Mouse (Mus musculus) liver, embryonic 14.5 days (tissue): ENCODE measurements around the gene Tubb3. TPM values are rescaled to one million over a fixed set of nuclear protein-coding genes. Genes with fewer than 3 reads are reported as not detected.
"Not testable (repeated sequence)": the region's sequence is repeated elsewhere in the genome, so short reads cannot be mapped to it uniquely, and the experiment has no call there.

Source experiments
- ATAC-seq: fragments of 200-750 bp; cut with Nextera tagmentation; 2 replicates; pipeline ENCODE4 v1.8.0; 2017; ENCODE audit warnings: moderate number of reproducible peaks, mild to moderate bottlenecking, moderate library complexity; ENCODE audit not compliant: insufficient read depth
- DNase-seq, 3 experiments: peaks; one replicate each; pipeline ENCODE4 v3.0.0-alpha.2; 2012 to 2013; ENCODE audit warnings: low read depth in 3 of 3, low spot score in 3 of 3
- H3K27ac ChIP-seq: fragments of 300-500 bp; sonication (generic); 2 replicates; pipeline ENCODE4 v1.5.1; 2014; ENCODE audit warnings: moderate library complexity, mild to moderate bottlenecking, control low read depth, inconsistent platforms
- H3K27me3 ChIP-seq: fragments of 300-500 bp; sonication (generic); 2 replicates; pipeline ENCODE4 v1.6.1; 2014; ENCODE audit warnings: mild to moderate bottlenecking, low read length, moderate library complexity; ENCODE audit not compliant: control insufficient read depth, insufficient read depth
- H3K36me3 ChIP-seq: fragments of 300-500 bp; sonication (generic); replicated peaks from 2 replicates; pipeline ENCODE4 v1.6.1; 2014; ENCODE audit warnings: low read depth; ENCODE audit not compliant: control insufficient read depth, insufficient read depth
- H3K4me1 ChIP-seq, 2 experiments: fragments of 200-500 bp in 1 of 2; fragments of 300-500 bp in 1 of 2; sonication (generic) in 1 of 2; replicated peaks; 2 replicates each; pipeline ENCODE4 v1.6.1; 2012 to 2014; ENCODE audit warnings: antibody characterized with exemption in 1 of 2, inconsistent platforms in 1 of 2, low read length in 1 of 2; ENCODE audit not compliant: control insufficient read depth in 2 of 2, insufficient read depth in 2 of 2
- H3K4me2 ChIP-seq: fragments of 300-500 bp; sonication (generic); 2 replicates; pipeline ENCODE4 v1.6.1; 2014; ENCODE audit warnings: low read depth, mild to moderate bottlenecking, control low read depth, moderate library complexity
- H3K4me3 ChIP-seq, 2 experiments: fragments of 200-500 bp in 1 of 2; fragments of 300-500 bp in 1 of 2; sonication (generic) in 1 of 2; 2 replicates each; pipeline ENCODE4 v1.5.1; 2012 to 2014; ENCODE audit warnings: low read depth in 2 of 2, low read length in 2 of 2, mild to moderate bottlenecking in 2 of 2, control low read depth in 1 of 2, inconsistent platforms in 1 of 2, moderate library complexity in 1 of 2; ENCODE audit not compliant: insufficient read depth in 1 of 2
- H3K9ac ChIP-seq: fragments of 300-500 bp; sonication (generic); replicated peaks from 2 replicates; pipeline ENCODE4 v1.6.1; 2014; ENCODE audit warnings: mild to moderate bottlenecking, control low read depth, moderate library complexity
- H3K9me3 ChIP-seq: fragments of 300-500 bp; sonication (generic); 2 replicates; pipeline ENCODE4 v1.6.1; 2016; ENCODE audit warnings: low read length, mixed read lengths; ENCODE audit not compliant: control insufficient read depth
- CTCF ChIP-seq: IDR thresholded peaks from 2 replicates; pipeline ENCODE4 v1.5.1; 2016; ENCODE audit warnings: antibody characterized with exemption, low read depth, control low read depth
- EP300 ChIP-seq: IDR thresholded peaks from 2 replicates; pipeline ENCODE4 v1.6.1; 2016; ENCODE audit warnings: antibody characterized with exemption, low read depth
- WGBS: fragments of 180-500 bp; shearing (Covaris S2); extraction: QIAGEN DNeasy Blood & Tissue Kit; methylation state at CpG from one replicate; pipeline ENCODE4 v1.1.7; 2014; ENCODE audit not compliant: insufficient replicate concordance; 5-methylcytosine and 5-hydroxymethylcytosine counted together
- polyA plus RNA-seq, 2 experiments: library from polyadenylated mRNA; depleted of rRNA in 1 of 2; stranded (reverse) in 1 of 2; unstranded in 1 of 2; fragments of >200 nt; fragmentation: Nextera tagmentation in 1 of 2; extraction: Ambion mirVana in 1 of 2; gene quantifications; 2 replicates each; pipeline versions ENCODE4 v1.2.1 to v1.2.3; 2012 to 2014

Tubb3 gene
- polyA plus RNA-seq, 2 experiments = 0.42 to 0.70 TPM

- 9% methylated on average over 16 of the region's 16 CpGs for WGBS
- Histone ChIP-seq H3K27me3 (peaks cover 36% of the 10 kb centered on the region), H3K9ac (no peak overlapping the region), H3K36me3 (no peaks in the 10 kb centered on the region), H3K4me2 (peak overlapping the region; percentile 53), H3K27ac (no peak overlapping the region), H3K9me3 (no peaks in the 10 kb centered on the region), H3K4me1 (peaks cover 15 to 34% of the 10 kb centered on the region in 2 experiments), H3K4me3 (no peak overlapping the region)
- TF ChIP-seq CTCF = no peak
- no peak for TF ChIP-seq EP300
- no peak for ATAC-seq
- no peak for DNase-seq
Measured at GRCm38 (mm10) chr8:123411781-123412327, 630 bp downstream of the Tubb3 start.

GRCm38 (mm10) chr8:123412560-123413170 lies 1.4 kb downstream of the Tubb3 start:
- TF ChIP-seq CTCF (no peak), EP300 (no peak)
- ATAC-seq (no peak), DNase-seq (no peak)
- Histone ChIP-seq H3K9ac (no peak overlapping the region), H3K4me2 (no peak overlapping the region), H3K4me3 (no peak overlapping the region), H3K27me3 (peaks cover 36% of the 10 kb centered on the region), H3K36me3 (no peaks in the 10 kb centered on the region), H3K9me3 (no peaks in the 10 kb centered on the region), H3K27ac (no peak overlapping the region), H3K4me1 (peaks cover 15 to 36% of the 10 kb centered on the region in 2 experiments)
- 3% methylated on average over 12 of the region's 12 CpGs for WGBS

- 6% methylated on average over 9 of the region's 9 CpGs for WGBS
- no peak overlapping the region for H3K27ac ChIP-seq
- peaks cover 36% of the 10 kb centered on the region for H3K27me3 ChIP-seq
- no peaks in the 10 kb centered on the region for H3K9me3 ChIP-seq
- H3K4me2 ChIP-seq = no peak overlapping the region
- DNase-seq = no peak
- H3K4me1 ChIP-seq = peaks cover 14 to 27% of the 10 kb centered on the region in 2 experiments; a peak in 3 of 4 replicates
- ATAC-seq = no peak
- no peaks in the 10 kb centered on the region for H3K36me3 ChIP-seq
- H3K4me3 ChIP-seq = no peak overlapping the region
- TF ChIP-seq EP300 = no peak
- no peak for TF ChIP-seq CTCF
- no peak overlapping the region for H3K9ac ChIP-seq
Measured at GRCm38 (mm10) chr8:123414255-123414654, 3.0 kb downstream of the Tubb3 start.

- not testable (repeated sequence) for DNase-seq, H3K9ac ChIP-seq, H3K36me3 ChIP-seq, ATAC-seq, H3K4me2 ChIP-seq, H3K27ac ChIP-seq, H3K4me3 ChIP-seq, H3K9me3 ChIP-seq
- WGBS = 63% methylated on average over 5 of the region's 5 CpGs
- Histone ChIP-seq H3K27me3 (peaks cover 31% of the 10 kb centered on the region), H3K4me1 (peaks cover 8 to 19% of the 10 kb centered on the region in 2 experiments; a peak in 3 of 4 replicates)
Measured at GRCm38 (mm10) chr8:123414997-123415696, 3.9 kb downstream of the Tubb3 start.
